In genomic region chr13:91858835-91859234, GRCm38 (mm10) we compare ENCODE assay signal across 11 mouse cellular contexts. TPM values are rescaled to one million over a fixed set of nuclear protein-coding genes. Genes with fewer than 3 reads are reported as not detected.
DNase-seq lines count a peak whose midpoint lies in the region; ATAC-seq and TF ChIP-seq lines count a peak whose summit lies in the region.
"Had no signal": no experiment of that assay in that cellular context is flagged by ENCODE, and none has a peak within 500 bp of the region (broad histone marks: within the 10 kb centered on the region; RNA-seq: fewer than 3 reads in every experiment).

No protein-coding gene starts in this region.

- no peaks in the 10 kb centered on the region for H3K9me3 ChIP-seq in hindbrain, embryonic 11.5 days (ENCODE audit: control insufficient read depth, low read length)
- H3K9me3 ChIP-seq in hindbrain, embryonic 14.5 days (ENCODE audit: control insufficient read depth, low read length): no peaks in the 10 kb centered on the region
- H3K9me3 ChIP-seq in forebrain, embryonic 11.5 days (ENCODE audit: control insufficient read depth, low read length): no peaks in the 10 kb centered on the region
- H3K9me3 ChIP-seq: hindbrain, embryonic 13.5 days; limb, embryonic 15.5 days had no signal

- H3K4me1 ChIP-seq in hindbrain, embryonic 11.5 days (replicated peaks; ENCODE audit: control insufficient read depth, insufficient read depth, low read length): no peaks in the 10 kb centered on the region
- no peaks in the 10 kb centered on the region for H3K4me1 ChIP-seq in hindbrain, embryonic 14.5 days (replicated peaks; ENCODE audit: control insufficient read depth, insufficient read depth, low read length)
- H3K4me1 ChIP-seq in testis, adult 2 months (ENCODE audit: control insufficient read depth, insufficient read depth, low read length): no peaks in the 10 kb centered on the region; the same call in 1 of the 2 replicates
- H3K4me1 ChIP-seq in forebrain, embryonic 11.5 days (replicated peaks; ENCODE audit: control insufficient read depth, insufficient read depth, low read length): no peaks in the 10 kb centered on the region
- H3K4me1 ChIP-seq: hindbrain, embryonic 13.5 days; limb, embryonic 15.5 days had no signal

- WGBS in hindbrain, embryonic 11.5 days: 81% methylated on average over 7 of the region's 7 CpGs
- 84% methylated on average over 7 of the region's 7 CpGs for WGBS in hindbrain, embryonic 14.5 days
- 81% methylated on average over 7 of the region's 7 CpGs for WGBS in forebrain, embryonic 11.5 days

- no peaks in the 10 kb centered on the region for H3K36me3 ChIP-seq in hindbrain, embryonic 11.5 days (ENCODE audit: control insufficient read depth, insufficient read depth, low read length)
- H3K36me3 ChIP-seq in hindbrain, embryonic 14.5 days (replicated peaks; ENCODE audit: control insufficient read depth, insufficient read depth): no peaks in the 10 kb centered on the region
- no peaks in the 10 kb centered on the region for H3K36me3 ChIP-seq in testis, adult 2 months (ENCODE audit: control insufficient read depth, insufficient read depth, low read length)
- no peaks in the 10 kb centered on the region for H3K36me3 ChIP-seq in forebrain, embryonic 11.5 days (ENCODE audit: control insufficient read depth, insufficient read depth, low read length)
- H3K36me3 ChIP-seq: hindbrain, embryonic 13.5 days; limb, embryonic 15.5 days had no signal

- ATAC-seq in hindbrain, embryonic 11.5 days (ENCODE audit: low FRiP score): no peak
- ATAC-seq in hindbrain, embryonic 14.5 days (ENCODE audit: low FRiP score): no peak
- ATAC-seq in activated CD4-positive, CD25-positive, alpha-beta regulatory T cell, adult 4 months: peak; percentile 46
- no peak for ATAC-seq in frontal cortex, adult (ENCODE audit: low TSS enrichment)
- no peak for ATAC-seq in forebrain, embryonic 11.5 days (replicated peaks; ENCODE audit: low FRiP score)

- TF ChIP-seq POLR2A in testis, adult 2 months (IDR thresholded peaks at IDR 0.05; ENCODE audit: control insufficient read depth, low read depth, low read length): no peak

- H3K27me3 ChIP-seq in hindbrain, embryonic 11.5 days (ENCODE audit: control insufficient read depth, insufficient read depth, low read length): no peaks in the 10 kb centered on the region
- H3K27me3 ChIP-seq in hindbrain, embryonic 14.5 days (ENCODE audit: control insufficient read depth, insufficient read depth, low read length): no peaks in the 10 kb centered on the region
- H3K27me3 ChIP-seq in testis, adult 2 months (ENCODE audit: control insufficient read depth, insufficient read depth, low read length): no peaks in the 10 kb centered on the region
- no peaks in the 10 kb centered on the region for H3K27me3 ChIP-seq in forebrain, embryonic 11.5 days (ENCODE audit: control insufficient read depth, insufficient read depth, low read length)
- H3K27me3 ChIP-seq: hindbrain, embryonic 13.5 days; limb, embryonic 15.5 days had no signal

- H3K9ac ChIP-seq in hindbrain, embryonic 11.5 days (ENCODE audit: low read depth, low read length): no peak overlapping the region
- no peak overlapping the region for H3K9ac ChIP-seq in hindbrain, embryonic 14.5 days
- no peak overlapping the region for H3K9ac ChIP-seq in forebrain, embryonic 11.5 days (ENCODE audit: low read length)
- H3K9ac ChIP-seq: hindbrain, embryonic 13.5 days; limb, embryonic 15.5 days had no signal

- peak; percentile 40; the same call in 1 of the 2 replicates for TF ChIP-seq CTCF in testis, adult 2 months (IDR thresholded peaks at IDR 0.05; ENCODE audit: control insufficient read depth, insufficient read depth, insufficient replicate concordance, low read depth, low read length)

- no peak overlapping the region for H3K4me2 ChIP-seq in hindbrain, embryonic 11.5 days (replicated peaks; ENCODE audit: low read depth, low read length)
- no peak overlapping the region for H3K4me2 ChIP-seq in hindbrain, embryonic 14.5 days (replicated peaks)
- no peak overlapping the region for H3K4me2 ChIP-seq in forebrain, embryonic 11.5 days (ENCODE audit: low read depth, low read length, severe bottlenecking)
- H3K4me2 ChIP-seq: hindbrain, embryonic 13.5 days; limb, embryonic 15.5 days had no signal

- H3K4me3 ChIP-seq in hindbrain, embryonic 11.5 days (ENCODE audit: low read depth, low read length): no peak overlapping the region
- no peak overlapping the region for H3K4me3 ChIP-seq in hindbrain, embryonic 14.5 days (replicated peaks; ENCODE audit: low read length)
- no peak overlapping the region for H3K4me3 ChIP-seq in testis, adult 2 months (ENCODE audit: control insufficient read depth, low read depth, low read length)
- H3K4me3 ChIP-seq in forebrain, embryonic 11.5 days (ENCODE audit: low read depth, low read length): no peak overlapping the region
- H3K4me3 ChIP-seq: erythroblast, embryonic 14.5 days; hindbrain, embryonic 13.5 days; limb, embryonic 15.5 days had no signal

- no peak overlapping the region for H3K27ac ChIP-seq in hindbrain, embryonic 11.5 days (ENCODE audit: low read depth, low read length)
- H3K27ac ChIP-seq in hindbrain, embryonic 14.5 days: no peak overlapping the region
- no peak overlapping the region for H3K27ac ChIP-seq in testis, adult 2 months (ENCODE audit: control insufficient read depth, insufficient read depth, low read depth, low read length)
- H3K27ac ChIP-seq in forebrain, embryonic 11.5 days (ENCODE audit: low read depth, low read length): no peak overlapping the region
- H3K27ac ChIP-seq: hindbrain, embryonic 13.5 days; limb, embryonic 15.5 days had no signal

- DNase-seq in hindbrain, embryonic 11.5 days (ENCODE audit: low spot score): peak; percentile 19
- no peak for DNase-seq in hindbrain, embryonic 14.5 days (ENCODE audit: low spot score)
- no peak for DNase-seq in testis, postnatal 10 days (ENCODE audit: low spot score)
- DNase-seq in thymus, postnatal 36 days: peak; percentile 9 to 12
- DNase-seq in forebrain, embryonic 11.5 days (ENCODE audit: low spot score): no peak

RNA-seq across cellular contexts. Expression of gene Ckmt2, which starts 17.9 kb away (rescaled TPM):
- polyA plus RNA-seq in hindbrain, embryonic 11.5 days (2014; fragmentation: Nextera tagmentation; extraction: Ambion mirVana): not detected in 2 replicates
- 0.17 TPM in 1 of 2 replicates, not detected in the other for polyA plus RNA-seq in hindbrain, embryonic 14.5 days (2014; fragmentation: Nextera tagmentation; extraction: Ambion mirVana)
- 17.5 and 18.8 TPM in 2 replicates for polyA plus RNA-seq in testis, adult 2 months (2012; rRNA removed)
- polyA plus RNA-seq in activated CD4-positive, CD25-positive, alpha-beta regulatory T cell, adult 4 months (2017; shearing (Covaris generic)): not detected
- not detected in 2 replicates for polyA plus RNA-seq in forebrain, embryonic 11.5 days (2014; fragmentation: Nextera tagmentation; extraction: Ambion mirVana)
- polyA plus RNA-seq: erythroblast, embryonic 14.5 days had no signal

RNA-seq across cellular contexts. Expression of gene Zcchc9, which starts 51.3 kb away (rescaled TPM):
- 27.3 and 31.7 TPM in 2 replicates for polyA plus RNA-seq in hindbrain, embryonic 11.5 days (2014; fragmentation: Nextera tagmentation; extraction: Ambion mirVana)
- polyA plus RNA-seq in hindbrain, embryonic 14.5 days (2014; fragmentation: Nextera tagmentation; extraction: Ambion mirVana): 12.2 and 15.1 TPM in 2 replicates
- 4.8 and 5.4 TPM in 2 replicates for polyA plus RNA-seq in testis, adult 2 months (2012; rRNA removed)
- polyA plus RNA-seq in activated CD4-positive, CD25-positive, alpha-beta regulatory T cell, adult 4 months (2017; shearing (Covaris generic)): 10 to 100 TPM; 46.0 to 46.9 TPM
- 31.0 and 33.8 TPM in 2 replicates for polyA plus RNA-seq in forebrain, embryonic 11.5 days (2014; fragmentation: Nextera tagmentation; extraction: Ambion mirVana)

Comparison
In these comparisons a context has a peak if more than half of its experiments do, and no peak if none do; other contexts are left out.
1. DNase-seq: peak in hindbrain, embryonic 11.5 days (single experiment) and thymus, postnatal 36 days (2 of 2); none in hindbrain, embryonic 14.5 days (single experiment), testis, postnatal 10 days (single experiment) and forebrain, embryonic 11.5 days (single experiment).
2. RNA of gene Ckmt2, which starts 17.9 kb away (polyA plus RNA-seq): 17.5 to 18.8 TPM in testis, adult 2 months; 0.17 TPM in hindbrain, embryonic 14.5 days, not detected in hindbrain, embryonic 11.5 days, not detected in activated CD4-positive, CD25-positive, alpha-beta regulatory T cell, adult 4 months and not detected in forebrain, embryonic 11.5 days; every median in the first group is over 10 times any median in the second.